Mouse (Mus musculus) small intestine, adult 2 months (tissue): Measurements from ENCODE around the gene Yme1l1. TPM values are rescaled to one million over a fixed set of nuclear protein-coding genes. Genes with fewer than 3 reads are reported as not detected.

Experiments
- H3K27ac ChIP-seq: fragments of 200-500 bp; 2 replicates; pipeline ENCODE4 v1.5.1; 2012; ENCODE audit warnings: low read depth, low read length, control low read depth, inconsistent platforms; ENCODE audit not compliant: insufficient read depth
- H3K27me3 ChIP-seq: fragments of 200-500 bp; 2 replicates; pipeline ENCODE4 v1.6.1; 2012; ENCODE audit warnings: mild to moderate bottlenecking, moderate library complexity, low read length, inconsistent platforms; ENCODE audit not compliant: control insufficient read depth, insufficient read depth
- H3K36me3 ChIP-seq: fragments of 200-500 bp; 2 replicates; pipeline ENCODE4 v1.6.1; 2012; ENCODE audit warnings: mild to moderate bottlenecking, low read length, control low read depth, inconsistent platforms; ENCODE audit not compliant: control insufficient read depth, insufficient read depth
- H3K4me1 ChIP-seq: fragments of 200-500 bp; 2 replicates; pipeline ENCODE4 v1.6.1; 2012; ENCODE audit warnings: low read length, inconsistent platforms, mixed read lengths; ENCODE audit not compliant: control insufficient read depth, insufficient read depth, insufficient read length
- H3K4me3 ChIP-seq: fragments of 200-500 bp; 2 replicates; pipeline ENCODE4 v1.5.1; 2012; ENCODE audit warnings: low read depth, mild to moderate bottlenecking, control low read depth, inconsistent platforms, low read length, moderate library complexity
- CTCF ChIP-seq: fragments of 200-500 bp; IDR thresholded peaks from 2 replicates; pipeline ENCODE4 v1.5.1; 2012; ENCODE audit warnings: low read depth, mild to moderate bottlenecking, control low read depth, inconsistent platforms, low read length, moderate library complexity, mixed read lengths; ENCODE audit not compliant: insufficient replicate concordance, insufficient read length; ENCODE audit errors: extremely low read depth
- POLR2A ChIP-seq: fragments of 200-500 bp; IDR thresholded peaks from 2 replicates; pipeline ENCODE4 v1.6.1; 2012; ENCODE audit warnings: low read depth, mild to moderate bottlenecking, control low read depth, inconsistent platforms, low read length, moderate library complexity
- WGBS: fragments of 180-500 bp; shearing (Covaris S2); methylation state at CpG from one replicate; pipeline ENCODE4 v1.1.7; 2018; 5-methylcytosine and 5-hydroxymethylcytosine counted together
- polyA plus RNA-seq: library from polyadenylated mRNA; depleted of rRNA; stranded (reverse); fragments of >200 nt; gene quantifications from 2 replicates; pipeline ENCODE4 v1.2.3, GENCODE M21; 2012; rRNA removed

The Yme1l1 gene
- 0.53 and 0.85 TPM in 2 replicates for polyA plus RNA-seq

GRCm38 (mm10) chr2:23155777-23156607 is at the start of gene Yme1l1, which contains the start of gene Mastl:
Gene Yme1l1 (plus strand): TSS chr2:23156369.
Gene Mastl (minus strand): TSS chr2:23156024.
- H3K4me3 ChIP-seq: peak within 1 kb of the TSS; percentile 78
- no peaks in the 10 kb centered on the region for H3K27me3 ChIP-seq
- peaks cover under 1% of the 10 kb centered on the region; the same call in 1 of the 2 replicates for H3K36me3 ChIP-seq
- H3K27ac ChIP-seq: peak within 1 kb of the TSS; percentile 100
- H3K4me1 ChIP-seq: peaks cover 2% of the 10 kb centered on the region; the same call in 1 of the 2 replicates
- under 1% methylated on average over 61 of the region's 61 CpGs for WGBS
- no peak; the same call in none of the 2 replicates for TF ChIP-seq POLR2A
- peak; percentile 53; the same call in 1 of the 2 replicates for TF ChIP-seq CTCF

DNA sequence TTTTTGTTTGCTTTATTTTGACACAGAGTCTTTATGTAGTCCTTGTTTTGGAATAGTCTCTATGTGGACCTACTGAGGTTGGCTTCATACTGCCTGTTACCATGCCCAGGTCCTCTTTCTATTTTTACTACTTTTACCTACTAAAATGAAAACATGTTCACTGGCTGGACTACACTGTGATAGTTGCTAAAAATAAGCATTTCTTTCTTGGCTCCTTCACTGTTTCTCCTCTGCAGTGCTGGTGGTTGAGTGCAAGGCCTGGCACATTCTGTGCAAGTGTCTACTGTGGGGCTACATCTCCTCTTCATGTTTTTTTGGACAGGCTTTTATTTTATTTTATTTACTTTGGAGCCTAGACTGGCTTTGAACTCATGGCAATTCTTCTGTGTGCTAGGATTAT is 36.6 kb upstream of the Yme1l1 start:
- no peak overlapping the region for H3K27ac ChIP-seq
- TF ChIP-seq CTCF (no peak), POLR2A (no peak)
- peaks cover 16% of the 10 kb centered on the region for H3K36me3 ChIP-seq
- H3K4me1 ChIP-seq: no peaks in the 10 kb centered on the region
- no peak overlapping the region for H3K4me3 ChIP-seq
- H3K27me3 ChIP-seq: no peaks in the 10 kb centered on the region

GRCm38 (mm10) chr2:23155199-23155621 is 959 bp upstream of the Yme1l1 start:
- no peaks in the 10 kb centered on the region for H3K27me3 ChIP-seq
- WGBS: under 1% methylated on average over 5 of the region's 5 CpGs
- H3K4me3 ChIP-seq: peak overlapping the region; percentile 78
- H3K4me1 ChIP-seq: peaks cover 2% of the 10 kb centered on the region; the same call in 1 of the 2 replicates
- H3K27ac ChIP-seq: peak overlapping the region; percentile 14; the same call in 1 of the 2 replicates
- no peak for TF ChIP-seq CTCF
- no peak for TF ChIP-seq POLR2A
- H3K36me3 ChIP-seq: no peaks in the 10 kb centered on the region

DNA sequence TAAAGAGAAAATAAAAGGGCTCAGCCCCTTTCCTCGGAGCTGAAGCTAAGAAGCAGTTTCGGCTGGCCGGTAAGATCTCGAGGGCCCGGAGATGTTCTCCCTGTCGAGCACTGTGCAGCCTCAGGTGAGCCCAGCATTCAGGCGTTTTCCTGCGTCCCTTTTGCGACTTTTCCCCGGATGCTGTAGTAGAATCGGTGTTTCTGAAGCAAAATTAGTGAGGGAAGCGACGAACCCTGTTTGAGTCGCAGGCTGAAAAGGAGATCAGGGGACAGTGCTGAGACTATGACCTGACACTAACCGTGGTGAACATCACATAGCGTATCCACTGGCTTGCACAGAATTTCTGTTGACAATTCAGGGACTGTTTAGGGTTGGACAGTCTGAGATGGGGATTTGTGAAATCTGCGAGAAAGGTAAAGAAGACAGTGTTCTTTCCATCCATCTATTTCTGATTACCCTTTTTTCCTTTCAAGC is 476 bp downstream of the Yme1l1 start:
- Histone ChIP-seq H3K4me1 (peaks cover 2% of the 10 kb centered on the region; the same call in 1 of the 2 replicates), H3K36me3 (peaks cover 2% of the 10 kb centered on the region; the same call in 1 of the 2 replicates), H3K4me3 (peak overlapping the region; percentile 78), H3K27me3 (no peaks in the 10 kb centered on the region), H3K27ac (peak overlapping the region; percentile 79)
- TF ChIP-seq POLR2A (no peak), CTCF (no peak)
- 0% methylated on average over 17 of the region's 17 CpGs for WGBS

GRCm38 (mm10) chr2:23172305-23172704 is 16.1 kb downstream of the Yme1l1 start:
- Histone ChIP-seq H3K36me3 (peaks cover 46% of the 10 kb centered on the region), H3K27ac (no peak overlapping the region), H3K4me3 (no peak overlapping the region), H3K27me3 (no peaks in the 10 kb centered on the region; the same call in 1 of the 2 replicates), H3K4me1 (no peaks in the 10 kb centered on the region)
- TF ChIP-seq CTCF (no peak), POLR2A (no peak)
- 56% methylated on average over 3 of the region's 3 CpGs for WGBS

GRCm38 (mm10) chr2:23194366-23194765 is 38.2 kb downstream of the Yme1l1 start:
- Histone ChIP-seq H3K4me3 (no peak overlapping the region), H3K27ac (no peak overlapping the region), H3K27me3 (no peaks in the 10 kb centered on the region), H3K36me3 (peaks cover 52% of the 10 kb centered on the region), H3K4me1 (no peaks in the 10 kb centered on the region)
- no peak for TF ChIP-seq POLR2A
- TF ChIP-seq CTCF: no peak
- 92% methylated on average over 1 of the region's 1 CpGs for WGBS

DNA sequence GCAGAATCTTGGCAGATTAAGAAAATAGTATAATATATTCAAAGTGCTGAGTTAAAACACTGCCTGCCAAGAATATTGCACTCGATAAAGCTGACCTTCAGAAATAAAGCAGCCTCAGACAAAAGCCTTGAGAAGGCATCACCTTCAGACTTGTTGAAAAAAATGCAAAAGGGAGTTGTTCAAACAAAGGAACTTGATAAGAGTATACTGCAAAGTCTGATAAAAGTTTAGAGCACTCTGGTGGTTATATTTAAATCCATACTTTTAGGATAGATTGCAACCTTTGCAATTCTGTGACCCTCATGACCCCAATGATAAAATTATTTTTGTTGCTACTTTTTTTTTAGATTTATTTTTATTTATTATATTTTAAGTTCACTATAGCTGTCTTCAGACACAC is 44.9 kb downstream of the Yme1l1 start:
- no peaks in the 10 kb centered on the region for H3K27me3 ChIP-seq
- no peak overlapping the region for H3K4me3 ChIP-seq
- H3K27ac ChIP-seq: no peak overlapping the region
- H3K4me1 ChIP-seq: no peaks in the 10 kb centered on the region
- H3K36me3 ChIP-seq: peaks cover 18% of the 10 kb centered on the region
- TF ChIP-seq POLR2A: no peak
- no peak for TF ChIP-seq CTCF
- WGBS: 47% methylated on average over 1 of the region's 1 CpGs
